Comparison of ENCODE assay signal across 8 mouse cellular contexts in the genomic region with DNA sequence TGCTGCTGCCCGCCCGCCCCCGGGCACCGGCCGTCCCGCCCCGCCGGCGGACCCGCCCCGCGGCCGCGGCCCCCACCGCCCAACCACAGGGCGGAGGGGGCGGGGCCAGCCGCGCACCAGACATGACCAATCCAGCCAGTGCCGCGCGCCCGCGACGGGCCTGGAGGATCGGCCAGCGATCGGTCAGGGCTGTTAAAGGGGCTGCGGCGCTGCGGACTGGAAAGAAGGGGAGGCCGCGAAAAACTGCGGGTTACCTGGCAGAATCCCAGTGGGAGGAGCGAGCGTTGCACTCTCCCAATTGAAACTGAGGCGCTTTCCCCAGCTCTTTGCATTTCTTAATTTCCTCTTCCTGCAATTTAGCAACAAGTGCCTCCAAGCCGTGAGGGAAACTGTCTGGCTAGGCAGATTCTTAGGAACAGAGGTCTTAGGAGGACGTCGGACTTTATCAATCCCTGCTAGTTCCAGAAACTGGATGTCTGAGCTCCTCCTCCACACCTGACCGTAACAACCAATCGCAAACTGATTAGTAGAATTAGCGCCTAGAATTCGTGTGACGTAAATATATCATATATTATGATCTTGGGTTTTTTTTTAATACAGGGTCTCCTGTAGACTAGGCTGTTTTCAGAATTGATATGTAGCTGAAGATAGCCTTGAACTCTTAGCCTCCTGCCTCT. TPM values are rescaled to one million over a fixed set of nuclear protein-coding genes. Genes with fewer than 3 reads are reported as not detected.
DNase-seq lines count a peak whose midpoint lies in the region; ATAC-seq and TF ChIP-seq lines count a peak whose summit lies in the region.

A gene (minus strand): TSS at position 463 of the 677 bp plus-strand sequence.

- peak within 1 kb of the TSS; percentile 92 for H3K4me2 ChIP-seq in heart, embryonic 14.5 days (ENCODE audit: low read length)
- H3K4me2 ChIP-seq in liver, embryonic 13.5 days = peak within 1 kb of the TSS; percentile 91
- peak within 1 kb of the TSS; percentile 79 for H3K4me2 ChIP-seq in stomach, postnatal 0 days (replicated peaks; ENCODE audit: low read depth)

- no peaks in the 10 kb centered on the region for H3K27me3 ChIP-seq in heart, embryonic 14.5 days (ENCODE audit: control insufficient read depth, insufficient read depth, low read length)
- H3K27me3 ChIP-seq in liver, embryonic 13.5 days = no peaks in the 10 kb centered on the region
- H3K27me3 ChIP-seq in stomach, postnatal 0 days (ENCODE audit: control insufficient read depth, insufficient read depth, low read length) = no peaks in the 10 kb centered on the region

- TF ChIP-seq CTCF in stomach, postnatal 0 days (IDR thresholded peaks at IDR 0.05; ENCODE audit: low read depth) = no peak

- no peaks in the 10 kb centered on the region for H3K36me3 ChIP-seq in heart, embryonic 14.5 days (ENCODE audit: control insufficient read depth, insufficient read depth, low read length)
- H3K36me3 ChIP-seq in liver, embryonic 13.5 days = no peaks in the 10 kb centered on the region
- no peaks in the 10 kb centered on the region for H3K36me3 ChIP-seq in stomach, postnatal 0 days (ENCODE audit: control insufficient read depth, insufficient read depth, low read length)

- peak within 1 kb of the TSS; percentile 96 for H3K4me3 ChIP-seq in brown adipose tissue, adult 24 weeks (ENCODE audit: insufficient read depth, low read depth, low read length)
- peak within 1 kb of the TSS; percentile 77 to 97 for H3K4me3 ChIP-seq in heart, embryonic 14.5 days (ENCODE audit: control insufficient read depth in 1 of 2, insufficient read depth in 1 of 2, low read depth in 1 of 2, low read length in 2 of 2)
- peak within 1 kb of the TSS; percentile 98 for H3K4me3 ChIP-seq in liver, embryonic 13.5 days (replicated peaks)
- peak within 1 kb of the TSS; percentile 95 for H3K4me3 ChIP-seq in stomach, postnatal 0 days (ENCODE audit: low read depth, low read length)

- DNase-seq in CD4-positive, CD25-positive, alpha-beta regulatory T cell, adult 2 months (ENCODE audit: low read depth, low spot score) = peak; percentile 90
- peak; percentile 79 for DNase-seq in fibroblast of lung, adult 2 months (ENCODE audit: low read depth)
- peak; percentile 99 for DNase-seq in kidney, postnatal 14 days
- DNase-seq in liver, embryonic 13.5 days = peak; percentile 94
- peak; percentile 94 for DNase-seq in neural tube, embryonic 10.5 days (ENCODE audit: extremely low spot score, low spot score)
- DNase-seq in stomach, postnatal 0 days (ENCODE audit: low spot score) = peak; percentile 98

- TF ChIP-seq EP300 in stomach, postnatal 0 days (optimal IDR thresholded peaks at IDR 0.05) = peak; percentile 21

- peak within 1 kb of the TSS; percentile 97 for H3K9ac ChIP-seq in heart, embryonic 14.5 days (ENCODE audit: low read length)
- H3K9ac ChIP-seq in liver, embryonic 13.5 days = peak within 1 kb of the TSS; percentile 97
- peak within 1 kb of the TSS; percentile 94 for H3K9ac ChIP-seq in stomach, postnatal 0 days (ENCODE audit: low read length)

- under 1% methylated on average over 45 of the region's 45 CpGs for WGBS in heart, embryonic 14.5 days
- under 1% methylated on average over 34 of the region's 45 CpGs for WGBS in liver, embryonic 13.5 days (ENCODE audit: insufficient replicate concordance)
- whole genome bisulfite sequencing in stomach, postnatal 0 days = under 1% methylated on average over 38 of the region's 45 CpGs

- H3K27ac ChIP-seq in brown adipose tissue, adult 24 weeks (replicated peaks; ENCODE audit: low read depth, low read length) = peak within 1 kb of the TSS; percentile 74
- peak within 1 kb of the TSS; percentile 88 to 94 for H3K27ac ChIP-seq in heart, embryonic 14.5 days (replicated peaks in 1 of 2; ENCODE audit: control insufficient read depth in 1 of 2, insufficient read depth in 1 of 2, low read depth in 2 of 2, low read length in 2 of 2)
- peak within 1 kb of the TSS; percentile 98 for H3K27ac ChIP-seq in liver, embryonic 13.5 days
- peak within 1 kb of the TSS; percentile 95 for H3K27ac ChIP-seq in stomach, postnatal 0 days (replicated peaks)

- H3K4me1 ChIP-seq in brown adipose tissue, adult 24 weeks (ENCODE audit: control insufficient read depth, insufficient read depth, insufficient read length, low read length) = peaks cover 4% of the 10 kb centered on the region; the same call in 1 of the 2 replicates
- H3K4me1 ChIP-seq in heart, embryonic 14.5 days (ENCODE audit: control insufficient read depth in 2 of 2, insufficient read depth in 2 of 2, low read length in 2 of 2) = peaks cover 20 to 39% of the 10 kb centered on the region in 2 experiments
- H3K4me1 ChIP-seq in liver, embryonic 13.5 days (replicated peaks) = peaks cover 42% of the 10 kb centered on the region
- H3K4me1 ChIP-seq in stomach, postnatal 0 days (replicated peaks; ENCODE audit: control insufficient read depth, insufficient read depth) = no peaks in the 10 kb centered on the region

- peak; percentile 95 for ATAC-seq in heart, embryonic 14.5 days (ENCODE audit: insufficient number of reproducible peaks, insufficient read depth, low FRiP score, low read depth)
- ATAC-seq in liver, embryonic 13.5 days (ENCODE audit: low read depth) = peak; percentile 96
- peak; percentile 96 for ATAC-seq in stomach, postnatal 0 days (ENCODE audit: low FRiP score, low TSS enrichment)

- no peaks in the 10 kb centered on the region for H3K9me3 ChIP-seq in heart, embryonic 14.5 days (ENCODE audit: control insufficient read depth, low read length)
- no peaks in the 10 kb centered on the region for H3K9me3 ChIP-seq in liver, embryonic 13.5 days (replicated peaks)
- no peaks in the 10 kb centered on the region for H3K9me3 ChIP-seq in stomach, postnatal 0 days (ENCODE audit: control insufficient read depth, low read length)

RNA-seq across cellular contexts. Expression of the gene that starts here (rescaled TPM):
- 32.8 and 33.5 TPM in 2 replicates for polyA plus RNA-seq in brown adipose tissue, adult 24 weeks (2012; ENCODE audit: insufficient read depth, insufficient read length, missing spikeins)
- polyA plus RNA-seq in heart, embryonic 14.5 days (2014; fragmentation: Nextera tagmentation; extraction: Ambion mirVana) = 13.5 and 14.4 TPM in 2 replicates
- polyA plus RNA-seq in liver, embryonic 13.5 days (2015; fragmentation: Nextera tagmentation; extraction: Ambion mirVana) = 7.5 and 9.8 TPM in 2 replicates
- 11.6 and 12.1 TPM in 2 replicates for polyA plus RNA-seq in stomach, postnatal 0 days (2015; fragmentation: Nextera tagmentation; extraction: Ambion mirVana)

Comparison
In these comparisons a context has a peak if more than half of its experiments do, and no peak if none do; other contexts are left out.
1. Peak in every context shown above with its lines: DNase-seq, ATAC-seq, H3K4me3 ChIP-seq and H3K27ac ChIP-seq.